Mouse (Mus musculus) midbrain, embryonic 12.5 days (tissue): ENCODE results near the gene Serpinb9g. TPM values are rescaled to one million over a fixed set of nuclear protein-coding genes. Genes with fewer than 3 reads are reported as not detected.
"Not testable (repeated sequence)": the region's sequence is repeated elsewhere in the genome, so short reads cannot be mapped to it uniquely, and the experiment has no call there.

ENCODE experiments used
- ATAC-seq: fragments of 200-750 bp; cut with Nextera tagmentation; 2 replicates; pipeline ENCODE4 v1.8.0; 2017; ENCODE audit warnings: low read depth, moderate TSS enrichment, moderate library complexity; ENCODE audit not compliant: low FRiP score
- H3K27ac ChIP-seq: fragments of 300-500 bp; sonication (generic); replicated peaks from 2 replicates; pipeline ENCODE4 v1.5.1; 2016; ENCODE audit warnings: mild to moderate bottlenecking
- H3K27me3 ChIP-seq: fragments of 300-500 bp; sonication (generic); 2 replicates; pipeline ENCODE4 v1.6.1; 2016; ENCODE audit warnings: mild to moderate bottlenecking
- H3K36me3 ChIP-seq: fragments of 300-500 bp; sonication (generic); 2 replicates; pipeline ENCODE4 v1.6.1; 2016
- H3K4me1 ChIP-seq: fragments of 300-500 bp; sonication (generic); 2 replicates; pipeline ENCODE4 v1.6.1; 2016
- H3K4me2 ChIP-seq: fragments of 300-500 bp; sonication (generic); replicated peaks from 2 replicates; pipeline ENCODE4 v1.6.1; 2016; ENCODE audit warnings: mild to moderate bottlenecking, moderate library complexity
- H3K4me3 ChIP-seq: fragments of 300-500 bp; sonication (generic); 2 replicates; pipeline ENCODE4 v1.5.1; 2016; ENCODE audit warnings: mild to moderate bottlenecking
- H3K9ac ChIP-seq: fragments of 300-500 bp; sonication (generic); replicated peaks from 2 replicates; pipeline ENCODE4 v1.6.1; 2016; ENCODE audit warnings: mild to moderate bottlenecking, moderate library complexity
- H3K9me3 ChIP-seq: fragments of 300-500 bp; sonication (generic); 2 replicates; pipeline ENCODE4 v1.6.1; 2016; ENCODE audit warnings: mild to moderate bottlenecking
- WGBS: fragments of 180-500 bp; shearing (Covaris S2); methylation state at CpG from one replicate; pipeline ENCODE4 v1.1.7; 2016; 5-methylcytosine and 5-hydroxymethylcytosine counted together
- polyA plus RNA-seq: library from polyadenylated mRNA; unstranded; fragments of >200 nt; fragmentation: Nextera tagmentation; extraction: Ambion mirVana; gene quantifications from 2 replicates; pipeline ENCODE4 v1.2.1, GENCODE M21; 2016

The Serpinb9g gene
- polyA plus RNA-seq = not detected in 2 replicates

DNA sequence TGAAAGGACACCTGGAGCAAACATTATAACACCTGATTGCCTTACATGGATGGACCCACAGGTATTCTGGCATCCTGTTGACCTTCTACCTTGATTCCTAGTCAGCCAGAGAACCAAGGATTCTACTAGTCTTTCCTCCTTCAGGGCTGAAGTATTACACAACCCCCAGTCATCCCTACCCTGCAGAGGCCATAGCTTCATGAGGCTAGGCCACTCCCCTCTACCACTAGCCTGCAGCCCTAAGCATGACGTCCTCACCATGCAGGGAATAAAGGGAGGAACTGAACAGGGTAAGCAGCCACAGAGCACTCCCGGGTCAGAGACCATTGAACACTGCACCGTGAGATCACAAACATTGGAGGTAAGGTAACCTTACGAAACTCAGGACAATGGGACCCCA is at the start of gene Serpinb9g:
TSS of gene Serpinb9g (plus strand) at position 301 of the 400 bp plus-strand sequence.
- peaks cover 13% of the 10 kb centered on the region; the same call in 1 of the 2 replicates for H3K9me3 ChIP-seq
- H3K27me3 ChIP-seq, ATAC-seq, H3K9ac ChIP-seq, H3K27ac ChIP-seq, H3K4me1 ChIP-seq, H3K4me3 ChIP-seq, H3K4me2 ChIP-seq, H3K36me3 ChIP-seq: not testable (repeated sequence)
- WGBS = 83% methylated on average over 4 of the region's 4 CpGs

DNA sequence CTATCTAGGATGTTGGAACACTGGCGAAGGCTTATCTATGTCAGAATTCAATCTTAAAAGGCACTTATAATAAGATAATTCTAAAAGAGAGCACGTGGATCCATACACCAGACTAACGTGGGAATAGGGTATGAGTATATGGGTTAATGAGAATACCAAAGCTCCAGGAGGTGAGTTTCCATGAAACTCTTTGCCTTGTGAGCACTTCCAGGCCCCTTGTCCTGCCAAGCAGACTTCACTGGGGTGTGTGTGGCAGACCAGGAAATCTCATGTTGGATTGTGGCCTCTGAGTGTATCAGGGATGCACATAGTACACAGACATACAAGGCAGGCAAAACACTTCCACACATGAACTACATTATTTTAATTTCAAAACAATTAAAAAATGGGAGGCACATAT is 718 bp upstream of the Serpinb9g start:
- H3K36me3 ChIP-seq, H3K27me3 ChIP-seq, H3K9ac ChIP-seq, H3K27ac ChIP-seq, H3K4me3 ChIP-seq, H3K4me1 ChIP-seq, H3K4me2 ChIP-seq, ATAC-seq: not testable (repeated sequence)
- H3K9me3 ChIP-seq = peaks cover 13% of the 10 kb centered on the region; the same call in 1 of the 2 replicates
- 81% methylated on average over 3 of the region's 3 CpGs for WGBS

DNA sequence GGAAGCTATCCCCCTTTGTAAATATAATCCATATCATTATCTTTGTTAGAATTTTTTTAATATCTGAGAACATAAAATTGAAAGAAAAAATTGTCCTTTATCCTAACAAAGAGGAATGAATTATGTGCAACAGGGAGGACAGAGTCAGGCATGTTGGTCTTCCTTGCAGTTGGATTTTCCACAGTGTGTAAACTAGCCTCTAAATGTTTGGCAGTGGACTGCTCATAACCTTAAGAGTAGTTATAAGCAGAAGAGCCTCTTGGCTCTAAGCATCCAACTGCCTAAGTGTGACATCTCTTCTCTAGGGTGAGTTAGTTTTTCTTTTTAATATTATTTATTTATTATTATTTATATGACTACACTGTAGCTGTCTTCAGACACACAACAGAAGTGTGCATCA is 40.0 kb downstream of the Serpinb9g start:
- Histone ChIP-seq H3K4me3 (no peak overlapping the region), H3K9me3 (peaks cover 43% of the 10 kb centered on the region), H3K9ac (no peak overlapping the region), H3K4me1 (no peaks in the 10 kb centered on the region), H3K4me2 (no peak overlapping the region), H3K36me3 (no peaks in the 10 kb centered on the region), H3K27me3 (no peaks in the 10 kb centered on the region), H3K27ac (no peak overlapping the region)
- no peak for ATAC-seq

DNA sequence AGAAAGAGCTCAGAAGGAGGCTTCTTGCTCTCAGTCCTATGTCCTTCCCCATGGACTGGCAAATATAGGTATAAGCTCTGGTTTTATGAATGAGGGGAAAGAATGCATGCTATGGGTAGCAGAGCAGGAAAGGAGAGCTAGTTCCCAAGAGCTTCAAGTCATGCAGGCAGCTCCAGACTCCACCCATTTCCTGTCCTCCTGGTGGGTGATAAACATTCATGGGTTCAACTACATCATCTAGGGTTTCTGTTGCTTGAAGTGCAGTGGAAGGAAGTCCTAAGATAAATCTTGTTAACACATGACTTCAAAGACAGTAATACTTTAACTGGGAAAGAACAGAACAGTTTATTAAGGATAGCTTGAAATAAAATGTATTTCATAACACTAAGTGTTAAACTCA is 48.2 kb downstream of the Serpinb9g start:
- H3K4me3 ChIP-seq = no peak overlapping the region
- ATAC-seq = no peak

More for the DNA sequence above, 48.2 kb downstream of the Serpinb9g start:
- Histone ChIP-seq H3K9me3 (peaks cover 20% of the 10 kb centered on the region), H3K4me1 (no peaks in the 10 kb centered on the region), H3K27me3 (no peaks in the 10 kb centered on the region), H3K4me2 (no peak overlapping the region), H3K36me3 (no peaks in the 10 kb centered on the region), H3K9ac (no peak overlapping the region), H3K27ac (no peak overlapping the region)

Other genes with a start within 250 kb of the Serpinb9g start
- not detected in 2 replicates for gene Serpinb9e, start 235.2 kb upstream of the Serpinb9g start, polyA plus RNA-seq
- not detected in 2 replicates for gene Serpinb9f, start 160.7 kb upstream of the Serpinb9g start, polyA plus RNA-seq
- not detected in 2 replicates for gene Gm11397, start 89.0 kb upstream of the Serpinb9g start, polyA plus RNA-seq
- not detected in 2 replicates for gene Serpinb6d, start 176.6 kb downstream of the Serpinb9g start, polyA plus RNA-seq